Mouse (Mus musculus) liver, adult 2 months (tissue): ENCODE measurements at regions not wholly inside any gene's neighbourhood (a gene's known extent, or its start where the extent isn't known, plus 50 kb on each side); places are given as distances from the start of the nearest gene placed in this dataset.

Source experiments
- CTCF ChIP-seq: fragments of 200-500 bp; IDR thresholded peaks from 2 replicates; pipeline ENCODE4 v1.5.1; 2011; ENCODE audit warnings: low read depth, low read length, control low read depth
- POLR2A ChIP-seq: fragments of 200-500 bp; IDR thresholded peaks from 2 replicates; pipeline ENCODE4 v1.6.1; 2011; ENCODE audit warnings: low read length, control low read depth; ENCODE audit not compliant: insufficient read depth; ENCODE audit errors: extremely low read depth

DNA sequence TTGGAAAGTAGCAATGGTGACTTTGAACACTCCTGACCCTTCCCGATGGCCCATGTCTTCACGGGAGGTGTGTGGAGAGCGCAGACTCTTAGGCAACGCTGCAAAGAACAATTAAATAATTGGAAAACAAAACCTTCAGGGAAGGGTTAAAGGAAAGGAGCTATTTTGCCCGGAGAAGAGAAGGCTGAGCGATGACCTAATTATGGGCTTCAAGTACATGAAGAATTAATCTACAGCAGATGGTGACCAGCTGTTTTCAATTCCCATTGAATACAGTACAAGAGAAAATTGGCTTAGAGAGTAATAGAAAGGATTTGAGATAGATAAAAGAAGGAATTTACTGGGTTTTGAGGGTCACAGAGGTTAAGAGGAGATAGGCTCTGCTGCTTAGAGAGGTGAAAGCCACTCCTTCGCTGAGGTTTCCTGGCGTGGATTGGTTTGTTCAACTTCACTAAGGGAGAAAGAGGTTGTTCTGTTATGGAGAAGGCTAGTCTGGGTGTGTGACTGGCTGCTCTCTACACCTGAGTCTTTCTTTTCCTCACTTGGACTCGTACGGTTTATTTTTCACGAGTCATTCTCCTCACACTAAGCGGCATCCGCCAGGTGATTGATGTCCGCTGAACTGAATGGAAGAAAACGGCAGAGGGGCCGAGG, 184.7 kb upstream of the Car8 start:
- TF ChIP-seq POLR2A (no peak), CTCF (no peak)
